Mouse (Mus musculus): ENCODE results near the gene Vezf1. TPM values are rescaled to one million over a fixed set of nuclear protein-coding genes. Genes with fewer than 3 reads are reported as not detected.

The Vezf1 gene
- total and polyA plus RNA-seq, 3 experiments, result 7.4 to 11.4 (median 9.8) TPM

- TF ChIP-seq KAT2A (IDR thresholded peaks at IDR 0.05; ENCODE audit: insufficient replicate concordance, low read length) (no peak), MAFK (IDR thresholded peaks at IDR 0.05; ENCODE audit: insufficient replicate concordance, low read length) (no peak)
These were observed 60.4 kb downstream of the Vezf1 start (continued) for GRCm38 (mm10) chr11:88128461-88128860.

GRCm38 (mm10) chr11:88129281-88129680 lies 61.2 kb downstream of the Vezf1 start:
- DNase-seq (ENCODE audit: extremely low read depth), result no peak
- dilution Hi-C loops (cut with MboI; ENCODE audit: extremely low pct_ligation_motif_present, extremely low pct_unique_long_range_greater_than_20kb, low sequenced_read_pairs) (no loop called here), in situ Hi-C loops (cut with MboI; ENCODE audit: low pct_ligation_motif_present, low pct_unique_long_range_greater_than_20kb, low sequenced_read_pairs) (no loop called here)
- Histone ChIP-seq H3K36me3 (replicated peaks in 1 of 2; ENCODE audit: control insufficient read depth in 1 of 2, insufficient read depth in 1 of 2, low read length in 1 of 2) (no peaks in the 10 kb centered on the region), H3K27ac (ENCODE audit: insufficient read depth, low read depth) (no peak overlapping the region), H3K4me3 (replicated peaks in 1 of 3; ENCODE audit: low read depth in 2 of 3, low read length in 2 of 3, poor library complexity in 1 of 3) (no peak overlapping the region), H3K79me2 (replicated peaks; ENCODE audit: control insufficient read depth, extremely low read depth, insufficient read depth, poor library complexity, severe bottlenecking) (no peaks in the 10 kb centered on the region), H3K9ac (ENCODE audit: insufficient read depth, low read depth) (no peak overlapping the region), H3K4me1 (ENCODE audit: control insufficient read depth in 1 of 2, insufficient read depth in 2 of 2) (peaks cover 3 to 18% of the 10 kb centered on the region in 2 experiments; a peak in 3 of 4 replicates), H3K9me3 (replicated peaks; ENCODE audit: low read length) (no peaks in the 10 kb centered on the region), H3K4me2 (ENCODE audit: insufficient read depth, low read depth, poor library complexity, severe bottlenecking) (no peak overlapping the region), H3K27me3 (replicated peaks) (peaks cover 29% of the 10 kb centered on the region)
- TF ChIP-seq USF2 (conservative IDR thresholded peaks at IDR 0.05; ENCODE audit: low read depth, low read length) (no peak), MEF2A (IDR thresholded peaks at IDR 0.05; ENCODE audit: borderline replicate concordance, low read depth, low read length) (no peak), MAFK (IDR thresholded peaks at IDR 0.05; ENCODE audit: insufficient replicate concordance, low read length) (no peak), ZNF384 (IDR thresholded peaks at IDR 0.05; ENCODE audit: low read depth, low read length) (no peak), NELFE (IDR thresholded peaks at IDR 0.05; ENCODE audit: low read depth, low read length) (no peak), RAD21 (IDR thresholded peaks at IDR 0.05; ENCODE audit: low read depth, low read length) (no peak), GABPA (IDR thresholded peaks at IDR 0.05; ENCODE audit: insufficient replicate concordance, low read depth, low read length) (no peak), MXI1 (IDR thresholded peaks at IDR 0.05; ENCODE audit: low read depth, low read length) (no peak), POLR2AphosphoS2 (IDR thresholded peaks at IDR 0.05; ENCODE audit: low read depth, low read length) (no peak), ZKSCAN1 (IDR thresholded peaks at IDR 0.05; ENCODE audit: borderline replicate concordance, low read depth, low read length) (no peak)

- Histone ChIP-seq H3K27ac (ENCODE audit: insufficient read depth, low read depth) (no peak overlapping the region), H3K4me2 (ENCODE audit: insufficient read depth, low read depth, poor library complexity, severe bottlenecking) (no peak overlapping the region), H3K27me3 (replicated peaks) (peaks cover 29% of the 10 kb centered on the region), H3K4me3 (replicated peaks in 1 of 3; ENCODE audit: low read depth in 2 of 3, low read length in 2 of 3, poor library complexity in 1 of 3) (no peak overlapping the region), H3K4me1 (ENCODE audit: control insufficient read depth in 1 of 2, insufficient read depth in 2 of 2) (peaks cover 3 to 18% of the 10 kb centered on the region in 2 experiments; a peak in 3 of 4 replicates), H3K9me3 (replicated peaks; ENCODE audit: low read length) (no peaks in the 10 kb centered on the region), H3K79me2 (replicated peaks; ENCODE audit: control insufficient read depth, extremely low read depth, insufficient read depth, poor library complexity, severe bottlenecking) (no peaks in the 10 kb centered on the region), H3K36me3 (replicated peaks in 1 of 2; ENCODE audit: control insufficient read depth in 1 of 2, insufficient read depth in 1 of 2, low read length in 1 of 2) (no peaks in the 10 kb centered on the region), H3K9ac (ENCODE audit: insufficient read depth, low read depth) (no peak overlapping the region)
- DNase-seq (ENCODE audit: extremely low read depth), result no peak
- in situ Hi-C loops (cut with MboI; ENCODE audit: low pct_ligation_motif_present, low pct_unique_long_range_greater_than_20kb, low sequenced_read_pairs) (no loop called here), dilution Hi-C loops (cut with MboI; ENCODE audit: extremely low pct_ligation_motif_present, extremely low pct_unique_long_range_greater_than_20kb, low sequenced_read_pairs) (no loop called here)
- TF ChIP-seq USF1 (IDR thresholded peaks at IDR 0.05; ENCODE audit: low read depth, low read length), result no peak
- TF ChIP-seq JUN (IDR thresholded peaks at IDR 0.05; ENCODE audit: insufficient read depth, low read depth, low read length), result no peak
- TF ChIP-seq ZMIZ1 (IDR thresholded peaks at IDR 0.05; ENCODE audit: low read depth, low read length), result no peak
- no peak for TF ChIP-seq POLR2A (IDR thresholded peaks at IDR 0.05; ENCODE audit: low read depth, low read length)
- TF ChIP-seq UBTF (IDR thresholded peaks at IDR 0.05; ENCODE audit: low read depth, low read length), result no peak
- no peak for TF ChIP-seq ZKSCAN1 (IDR thresholded peaks at IDR 0.05; ENCODE audit: borderline replicate concordance, low read depth, low read length)
- TF ChIP-seq MXI1 (IDR thresholded peaks at IDR 0.05; ENCODE audit: low read depth, low read length), result no peak
- no peak for TF ChIP-seq ELF1 (IDR thresholded peaks at IDR 0.05; ENCODE audit: low read depth, low read length)
- no peak for TF ChIP-seq ZNF384 (IDR thresholded peaks at IDR 0.05; ENCODE audit: low read depth, low read length)
These were observed 61.9 kb downstream of the Vezf1 start for GRCm38 (mm10) chr11:88129935-88130334.
